Mouse (Mus musculus) kidney, embryonic 15.5 days (tissue): Measurements from ENCODE around the gene Prss23. TPM values are rescaled to one million over a fixed set of nuclear protein-coding genes. Genes with fewer than 3 reads are reported as not detected.
A peak's percentile ranks its signal among the peaks of the same experiment; 100 is the strongest.

Experiments used
- ATAC-seq: fragments of 200-750 bp; cut with Nextera tagmentation; replicated peaks from 2 replicates; pipeline ENCODE4 v1.8.0; 2017; ENCODE audit warnings: moderate TSS enrichment; ENCODE audit not compliant: low FRiP score
- H3K27ac ChIP-seq: fragments of 300-500 bp; sonication (generic); 2 replicates; pipeline ENCODE4 v1.5.1; 2015; ENCODE audit warnings: mild to moderate bottlenecking, inconsistent platforms
- H3K27me3 ChIP-seq: fragments of 300-500 bp; sonication (generic); 2 replicates; pipeline ENCODE4 v1.6.1; 2015; ENCODE audit warnings: inconsistent platforms
- H3K36me3 ChIP-seq: fragments of 300-500 bp; sonication (generic); 2 replicates; pipeline ENCODE4 v1.6.1; 2015; ENCODE audit warnings: inconsistent platforms
- H3K4me1 ChIP-seq: fragments of 300-500 bp; sonication (generic); 2 replicates; pipeline ENCODE4 v1.6.1; 2015; ENCODE audit warnings: inconsistent platforms
- H3K4me2 ChIP-seq: fragments of 300-500 bp; sonication (generic); 2 replicates; pipeline ENCODE4 v1.6.1; 2015; ENCODE audit warnings: moderate library complexity, mild to moderate bottlenecking, inconsistent platforms
- H3K4me3 ChIP-seq: fragments of 300-500 bp; sonication (generic); replicated peaks from 2 replicates; pipeline ENCODE4 v1.5.1; 2015; ENCODE audit warnings: mild to moderate bottlenecking, inconsistent platforms
- H3K9ac ChIP-seq: fragments of 300-500 bp; sonication (generic); 2 replicates; pipeline ENCODE4 v1.6.1; 2015; ENCODE audit warnings: mild to moderate bottlenecking, inconsistent platforms
- H3K9me3 ChIP-seq: fragments of 300-500 bp; sonication (generic); replicated peaks from 2 replicates; pipeline ENCODE4 v1.6.1; 2016; ENCODE audit warnings: inconsistent platforms
- WGBS: fragments of 180-500 bp; shearing (Covaris S2); methylation state at CpG from one replicate; pipeline ENCODE4 v1.1.7; 2015; ENCODE audit warnings: mixed read lengths; 5-methylcytosine and 5-hydroxymethylcytosine counted together
- polyA plus RNA-seq: library from polyadenylated mRNA; unstranded; fragments of >200 nt; fragmentation: Nextera tagmentation; extraction: Ambion mirVana; gene quantifications from 2 replicates; pipeline ENCODE4 v1.2.1, GENCODE M21; 2015

Prss23 gene
- 90.8 and 93.4 TPM in 2 replicates for polyA plus RNA-seq

GRCm38 (mm10) chr7:89526731-89527429 is at the start of gene Prss23:
Gene Prss23, minus strand, starts transcription at chr7:89527187.
- Histone ChIP-seq H3K4me3 (no peak within 1 kb of the TSS), H3K36me3 (no peaks in the 10 kb centered on the region), H3K4me1 (no peaks in the 10 kb centered on the region), H3K9ac (no peak within 1 kb of the TSS), H3K27me3 (peaks cover 4% of the 10 kb centered on the region; the same call in 1 of the 2 replicates), H3K27ac (no peak within 1 kb of the TSS), H3K4me2 (no peak within 1 kb of the TSS), H3K9me3 (no peaks in the 10 kb centered on the region)
- 73% methylated on average over 16 of the region's 16 CpGs for WGBS
- ATAC-seq: no peak

- Histone ChIP-seq H3K4me1 (no peaks in the 10 kb centered on the region), H3K27me3 (no peaks in the 10 kb centered on the region), H3K9ac (no peak overlapping the region), H3K9me3 (no peaks in the 10 kb centered on the region), H3K36me3 (no peaks in the 10 kb centered on the region), H3K4me3 (no peak overlapping the region), H3K4me2 (no peak overlapping the region), H3K27ac (no peak overlapping the region)
- WGBS: 94% methylated on average over 3 of the region's 3 CpGs
- no peak for ATAC-seq
Observed at GRCm38 (mm10) chr7:89576127-89576526, 49.1 kb upstream of the Prss23 start.

GRCm38 (mm10) chr7:89564569-89564968 is 37.6 kb upstream of the Prss23 start:
- Histone ChIP-seq H3K27me3 (no peaks in the 10 kb centered on the region), H3K36me3 (no peaks in the 10 kb centered on the region), H3K9me3 (no peaks in the 10 kb centered on the region), H3K4me1 (no peaks in the 10 kb centered on the region), H3K9ac (no peak overlapping the region), H3K4me2 (no peak overlapping the region), H3K4me3 (no peak overlapping the region), H3K27ac (no peak overlapping the region)
- 96% methylated on average over 2 of the region's 2 CpGs for WGBS
- ATAC-seq: no peak

- Histone ChIP-seq H3K4me2 (no peak overlapping the region), H3K27me3 (no peaks in the 10 kb centered on the region), H3K27ac (no peak overlapping the region), H3K36me3 (no peaks in the 10 kb centered on the region), H3K4me3 (no peak overlapping the region), H3K9me3 (no peaks in the 10 kb centered on the region), H3K4me1 (no peaks in the 10 kb centered on the region), H3K9ac (no peak overlapping the region)
- WGBS: 92% methylated on average over 2 of the region's 2 CpGs
- no peak for ATAC-seq
Observed at GRCm38 (mm10) chr7:89563501-89563900, 36.5 kb upstream of the Prss23 start.

- H3K4me3 ChIP-seq: no peak overlapping the region
- H3K36me3 ChIP-seq: no peaks in the 10 kb centered on the region
- H3K4me2 ChIP-seq: no peak overlapping the region
- no peak overlapping the region for H3K27ac ChIP-seq
- ATAC-seq: no peak
- no peaks in the 10 kb centered on the region for H3K4me1 ChIP-seq
- H3K27me3 ChIP-seq: no peaks in the 10 kb centered on the region
- 87% methylated on average over 2 of the region's 2 CpGs for WGBS
- no peaks in the 10 kb centered on the region for H3K9me3 ChIP-seq
- H3K9ac ChIP-seq: no peak overlapping the region
Observed at GRCm38 (mm10) chr7:89562140-89562539, 35.2 kb upstream of the Prss23 start.

- Histone ChIP-seq H3K36me3 (no peaks in the 10 kb centered on the region), H3K27ac (no peak overlapping the region), H3K4me2 (no peak overlapping the region), H3K27me3 (no peaks in the 10 kb centered on the region), H3K4me3 (no peak overlapping the region), H3K4me1 (no peaks in the 10 kb centered on the region), H3K9me3 (no peaks in the 10 kb centered on the region), H3K9ac (no peak overlapping the region)
- no peak for ATAC-seq
- WGBS: 80% methylated on average over 3 of the region's 3 CpGs
Observed at GRCm38 (mm10) chr7:89560939-89561338, 34.0 kb upstream of the Prss23 start.

GRCm38 (mm10) chr7:89559633-89560032 is 32.6 kb upstream of the Prss23 start:
- H3K36me3 ChIP-seq: no peaks in the 10 kb centered on the region
- no peaks in the 10 kb centered on the region for H3K27me3 ChIP-seq
- no peak overlapping the region for H3K27ac ChIP-seq
- no peak overlapping the region for H3K4me3 ChIP-seq
- no peak overlapping the region for H3K9ac ChIP-seq
- H3K4me2 ChIP-seq: no peak overlapping the region
- ATAC-seq: no peak
- 65% methylated on average over 4 of the region's 4 CpGs for WGBS
- no peaks in the 10 kb centered on the region for H3K4me1 ChIP-seq
- no peaks in the 10 kb centered on the region for H3K9me3 ChIP-seq

- no peak overlapping the region for H3K9ac ChIP-seq
- H3K27ac ChIP-seq: no peak overlapping the region
- no peaks in the 10 kb centered on the region for H3K36me3 ChIP-seq
- H3K4me2 ChIP-seq: no peak overlapping the region
- ATAC-seq: no peak
- H3K4me1 ChIP-seq: peaks cover 3% of the 10 kb centered on the region; the same call in 1 of the 2 replicates
- 77% methylated on average over 4 of the region's 4 CpGs for WGBS
- H3K9me3 ChIP-seq: no peaks in the 10 kb centered on the region
- no peaks in the 10 kb centered on the region for H3K27me3 ChIP-seq
- no peak overlapping the region for H3K4me3 ChIP-seq
Observed at GRCm38 (mm10) chr7:89559105-89559504, 32.1 kb upstream of the Prss23 start.

GRCm38 (mm10) chr7:89558446-89559039 is 31.6 kb upstream of the Prss23 start:
- no peaks in the 10 kb centered on the region for H3K9me3 ChIP-seq
- no peak for ATAC-seq
- no peaks in the 10 kb centered on the region for H3K27me3 ChIP-seq
- no peak overlapping the region for H3K4me2 ChIP-seq
- no peak overlapping the region for H3K9ac ChIP-seq
- H3K27ac ChIP-seq: no peak overlapping the region
- no peaks in the 10 kb centered on the region for H3K36me3 ChIP-seq
- H3K4me1 ChIP-seq: peaks cover 3% of the 10 kb centered on the region; the same call in 1 of the 2 replicates
- no peak overlapping the region for H3K4me3 ChIP-seq
- WGBS: 88% methylated on average over 11 of the region's 11 CpGs

- Histone ChIP-seq H3K36me3 (no peaks in the 10 kb centered on the region), H3K9ac (no peak overlapping the region), H3K27me3 (no peaks in the 10 kb centered on the region), H3K4me1 (peaks cover 3% of the 10 kb centered on the region; the same call in 1 of the 2 replicates), H3K27ac (no peak overlapping the region), H3K4me2 (no peak overlapping the region), H3K4me3 (no peak overlapping the region), H3K9me3 (no peaks in the 10 kb centered on the region)
- 86% methylated on average over 5 of the region's 5 CpGs for WGBS
- ATAC-seq: no peak
Observed at GRCm38 (mm10) chr7:89557056-89557455, 30.1 kb upstream of the Prss23 start.

GRCm38 (mm10) chr7:89556652-89557051 is 29.7 kb upstream of the Prss23 start:
- Histone ChIP-seq H3K9ac (no peak overlapping the region), H3K4me3 (no peak overlapping the region), H3K9me3 (no peaks in the 10 kb centered on the region), H3K27me3 (no peaks in the 10 kb centered on the region), H3K4me2 (no peak overlapping the region), H3K36me3 (no peaks in the 10 kb centered on the region), H3K4me1 (peaks cover 3% of the 10 kb centered on the region; the same call in 1 of the 2 replicates), H3K27ac (no peak overlapping the region)
- WGBS: 68% methylated on average over 4 of the region's 4 CpGs
- ATAC-seq: no peak

- no peak overlapping the region for H3K27ac ChIP-seq
- no peak overlapping the region for H3K4me2 ChIP-seq
- peaks cover 3% of the 10 kb centered on the region; the same call in 1 of the 2 replicates for H3K4me1 ChIP-seq
- ATAC-seq: 0 out of 2 replicates have a peak, but pooled peaks have one; percentile 15
- H3K9ac ChIP-seq: no peak overlapping the region
- H3K36me3 ChIP-seq: no peaks in the 10 kb centered on the region
- 63% methylated on average over 4 of the region's 4 CpGs for WGBS
- H3K27me3 ChIP-seq: no peaks in the 10 kb centered on the region
- no peak overlapping the region for H3K4me3 ChIP-seq
- H3K9me3 ChIP-seq: no peaks in the 10 kb centered on the region
Observed at GRCm38 (mm10) chr7:89555170-89555569, 28.2 kb upstream of the Prss23 start.
